Comparison of ENCODE assay signal across 10 mouse cellular contexts in genomic region chr17:57770904-57771303, GRCm38 (mm10). TPM values are rescaled to one million over a fixed set of nuclear protein-coding genes. Genes with fewer than 3 reads are reported as not detected.
A peak's percentile ranks its signal among the peaks of the same experiment; 100 is the strongest.
DNase-seq lines count a peak whose midpoint lies in the region; ATAC-seq lines count a peak whose summit lies in the region.
"Had no signal": no experiment of that assay in that cellular context is flagged by ENCODE, and none has a peak within 500 bp of the region (broad histone marks: within the 10 kb centered on the region; RNA-seq: fewer than 3 reads in every experiment).

No protein-coding gene starts in this region.

- DNase-seq in Muller cell, postnatal 12 days (ENCODE audit: inconsistent ontology term): peak; percentile 5
- DNase-seq in midbrain, embryonic 14.5 days: peak; percentile 88
- DNase-seq in spleen, adult 12 weeks (ENCODE audit: low spot score): no peak
- no peak for DNase-seq in heart, embryonic 10.5 days (ENCODE audit: low spot score)

- no peaks in the 10 kb centered on the region for H3K9me3 ChIP-seq in intestine, embryonic 16.5 days (ENCODE audit: control insufficient read depth, low read length)
- H3K9me3 ChIP-seq in intestine, embryonic 15.5 days: no peaks in the 10 kb centered on the region
- no peaks in the 10 kb centered on the region for H3K9me3 ChIP-seq in forebrain, embryonic 16.5 days (ENCODE audit: control insufficient read depth, low read length)
- no peaks in the 10 kb centered on the region for H3K9me3 ChIP-seq in midbrain, embryonic 14.5 days (ENCODE audit: control insufficient read depth, low read length)
- H3K9me3 ChIP-seq in heart, embryonic 10.5 days: no peaks in the 10 kb centered on the region
- no peaks in the 10 kb centered on the region for H3K9me3 ChIP-seq in heart, embryonic 12.5 days (replicated peaks)

- no peaks in the 10 kb centered on the region for H3K27me3 ChIP-seq in intestine, embryonic 16.5 days (replicated peaks; ENCODE audit: control insufficient read depth, insufficient read depth, low read length)
- no peaks in the 10 kb centered on the region for H3K27me3 ChIP-seq in intestine, embryonic 15.5 days (replicated peaks)
- no peaks in the 10 kb centered on the region for H3K27me3 ChIP-seq in forebrain, embryonic 16.5 days (replicated peaks; ENCODE audit: control insufficient read depth, insufficient read depth, low read length)
- no peaks in the 10 kb centered on the region for H3K27me3 ChIP-seq in midbrain, embryonic 14.5 days (ENCODE audit: control insufficient read depth, insufficient read depth, low read length)
- H3K27me3 ChIP-seq in heart, embryonic 10.5 days (ENCODE audit: insufficient read depth, poor library complexity, severe bottlenecking): no peaks in the 10 kb centered on the region
- H3K27me3 ChIP-seq in heart, embryonic 12.5 days (replicated peaks): no peaks in the 10 kb centered on the region

- H3K4me3 ChIP-seq in intestine, embryonic 16.5 days (ENCODE audit: low read length): no peak overlapping the region
- H3K4me3 ChIP-seq in intestine, embryonic 15.5 days (replicated peaks): no peak overlapping the region
- peak overlapping the region; percentile 23; the same call in 1 of the 2 replicates for H3K4me3 ChIP-seq in forebrain, embryonic 16.5 days (replicated peaks; ENCODE audit: low read length)
- H3K4me3 ChIP-seq in midbrain, embryonic 14.5 days (replicated peaks; ENCODE audit: low read depth, low read length): no peak overlapping the region
- H3K4me3 ChIP-seq in heart, embryonic 10.5 days: no peak overlapping the region
- H3K4me3 ChIP-seq in heart, embryonic 12.5 days: no peak overlapping the region

- H3K9ac ChIP-seq in intestine, embryonic 16.5 days (ENCODE audit: low read depth, low read length): no peak overlapping the region
- no peak overlapping the region for H3K9ac ChIP-seq in intestine, embryonic 15.5 days
- H3K9ac ChIP-seq in forebrain, embryonic 16.5 days (replicated peaks; ENCODE audit: low read depth, low read length): no peak overlapping the region
- no peak overlapping the region for H3K9ac ChIP-seq in midbrain, embryonic 14.5 days (replicated peaks; ENCODE audit: low read length)
- H3K9ac ChIP-seq in heart, embryonic 12.5 days: no peak overlapping the region

- H3K4me2 ChIP-seq in intestine, embryonic 16.5 days (ENCODE audit: low read depth, low read length): no peak overlapping the region
- no peak overlapping the region for H3K4me2 ChIP-seq in intestine, embryonic 15.5 days (replicated peaks)
- H3K4me2 ChIP-seq in forebrain, embryonic 16.5 days (ENCODE audit: low read length): no peak overlapping the region
- H3K4me2 ChIP-seq in midbrain, embryonic 14.5 days (ENCODE audit: low read length): peak overlapping the region; percentile 63
- no peak overlapping the region for H3K4me2 ChIP-seq in heart, embryonic 12.5 days

- H3K36me3 ChIP-seq in intestine, embryonic 16.5 days (ENCODE audit: control insufficient read depth, insufficient read depth, low read length): no peaks in the 10 kb centered on the region
- H3K36me3 ChIP-seq in intestine, embryonic 15.5 days: no peaks in the 10 kb centered on the region
- H3K36me3 ChIP-seq in forebrain, embryonic 16.5 days (ENCODE audit: control insufficient read depth, insufficient read depth): no peaks in the 10 kb centered on the region
- H3K36me3 ChIP-seq in midbrain, embryonic 14.5 days (ENCODE audit: control insufficient read depth, insufficient read depth, low read length): no peaks in the 10 kb centered on the region
- no peaks in the 10 kb centered on the region for H3K36me3 ChIP-seq in heart, embryonic 10.5 days
- H3K36me3 ChIP-seq in heart, embryonic 12.5 days: no peaks in the 10 kb centered on the region

- no peak overlapping the region for H3K27ac ChIP-seq in intestine, embryonic 16.5 days (ENCODE audit: low read length)
- H3K27ac ChIP-seq in intestine, embryonic 15.5 days: no peak overlapping the region
- H3K27ac ChIP-seq in forebrain, embryonic 16.5 days (ENCODE audit: low read length): no peak overlapping the region
- H3K27ac ChIP-seq in midbrain, embryonic 14.5 days (replicated peaks; ENCODE audit: low read depth, low read length): no peak overlapping the region
- no peak overlapping the region for H3K27ac ChIP-seq in heart, embryonic 10.5 days
- H3K27ac ChIP-seq in heart, embryonic 12.5 days (ENCODE audit: poor library complexity, severe bottlenecking): no peak overlapping the region

- 13% methylated on average over 4 of the region's 4 CpGs for WGBS in intestine, embryonic 16.5 days
- 18% methylated on average over 4 of the region's 4 CpGs for WGBS in intestine, embryonic 15.5 days
- WGBS in forebrain, embryonic 16.5 days: 20% methylated on average over 4 of the region's 4 CpGs
- 18% methylated on average over 4 of the region's 4 CpGs for WGBS in midbrain, embryonic 14.5 days
- 20% methylated on average over 4 of the region's 4 CpGs for WGBS in heart, embryonic 10.5 days
- WGBS in heart, embryonic 12.5 days: 16% methylated on average over 4 of the region's 4 CpGs

- no peaks in the 10 kb centered on the region for H3K4me1 ChIP-seq in intestine, embryonic 16.5 days (ENCODE audit: control insufficient read depth, insufficient read depth, low read length)
- no peaks in the 10 kb centered on the region for H3K4me1 ChIP-seq in intestine, embryonic 15.5 days (replicated peaks)
- H3K4me1 ChIP-seq in forebrain, embryonic 16.5 days (replicated peaks; ENCODE audit: control insufficient read depth, insufficient read depth, low read length): no peaks in the 10 kb centered on the region
- no peaks in the 10 kb centered on the region for H3K4me1 ChIP-seq in midbrain, embryonic 14.5 days (ENCODE audit: control insufficient read depth, insufficient read depth, low read length)
- H3K4me1 ChIP-seq in heart, embryonic 10.5 days: no peaks in the 10 kb centered on the region
- no peaks in the 10 kb centered on the region for H3K4me1 ChIP-seq in heart, embryonic 12.5 days (replicated peaks)

- ATAC-seq in intestine, embryonic 16.5 days: peak; percentile 70; the same call in 1 of the 2 replicates
- ATAC-seq in intestine, embryonic 15.5 days: no peak
- peak; percentile 75 for ATAC-seq in forebrain, embryonic 16.5 days
- ATAC-seq in midbrain, embryonic 14.5 days (ENCODE audit: low FRiP score, low TSS enrichment): peak; percentile 59
- no peak for ATAC-seq in heart, embryonic 12.5 days (ENCODE audit: insufficient number of reproducible peaks, low FRiP score)

RNA-seq across cellular contexts. Expression of gene Cntnap5c, which starts 1.5 kb away (rescaled TPM):
- polyA plus RNA-seq in intestine, embryonic 16.5 days (2015; fragmentation: Nextera tagmentation; extraction: Ambion mirVana): 0.04 TPM in 1 of 2 replicates, not detected in the other
- not detected in 2 replicates for polyA plus RNA-seq in intestine, embryonic 15.5 days (2015; fragmentation: Nextera tagmentation; extraction: Ambion mirVana)
- polyA plus RNA-seq in forebrain, embryonic 16.5 days (2015; fragmentation: Nextera tagmentation; extraction: Ambion mirVana): 3.1 and 3.5 TPM in 2 replicates
- 1.7 and 1.8 TPM in 2 replicates for polyA plus RNA-seq in midbrain, embryonic 14.5 days (2014; fragmentation: Nextera tagmentation; extraction: Ambion mirVana)
- polyA plus RNA-seq in heart, embryonic 10.5 days (2016; fragmentation: Nextera tagmentation; extraction: Ambion mirVana): not detected in 2 replicates
- polyA plus RNA-seq in heart, embryonic 12.5 days (2016; fragmentation: Nextera tagmentation; extraction: Ambion mirVana): not detected in 2 replicates
- polyA plus RNA-seq: gonadal fat pad, adult 2 months; limb, embryonic 14.5 days had no signal

RNA-seq across cellular contexts. Expression of gene Gm21834, which starts 28.9 kb away (rescaled TPM):
- polyA plus RNA-seq in intestine, embryonic 16.5 days (2015; fragmentation: Nextera tagmentation; extraction: Ambion mirVana): not detected in 2 replicates
- not detected in 2 replicates for polyA plus RNA-seq in intestine, embryonic 15.5 days (2015; fragmentation: Nextera tagmentation; extraction: Ambion mirVana)
- not detected in 2 replicates for polyA plus RNA-seq in forebrain, embryonic 16.5 days (2015; fragmentation: Nextera tagmentation; extraction: Ambion mirVana)
- polyA plus RNA-seq in midbrain, embryonic 14.5 days (2014; fragmentation: Nextera tagmentation; extraction: Ambion mirVana): not detected in 2 replicates
- not detected in 2 replicates for polyA plus RNA-seq in heart, embryonic 10.5 days (2016; fragmentation: Nextera tagmentation; extraction: Ambion mirVana)
- polyA plus RNA-seq in heart, embryonic 12.5 days (2016; fragmentation: Nextera tagmentation; extraction: Ambion mirVana): not detected in 2 replicates
- polyA plus RNA-seq: gonadal fat pad, adult 2 months; limb, embryonic 14.5 days had no signal

Comparison
In these comparisons a context has a peak if more than half of its experiments do, and no peak if none do; other contexts are left out.
1. ATAC-seq: peak in intestine, embryonic 16.5 days (single experiment), forebrain, embryonic 16.5 days (single experiment) and midbrain, embryonic 14.5 days (single experiment); none in intestine, embryonic 15.5 days (single experiment) and heart, embryonic 12.5 days (single experiment).
2. DNase-seq: peak in Muller cell, postnatal 12 days (single experiment) and midbrain, embryonic 14.5 days (single experiment); none in spleen, adult 12 weeks (single experiment) and heart, embryonic 10.5 days (single experiment).